Mouse (Mus musculus) left cerebral cortex, postnatal 36 days (tissue): ENCODE results near the gene Uqcr11. TPM values are rescaled to one million over a fixed set of nuclear protein-coding genes. Genes with fewer than 3 reads are reported as not detected.

Experiments used
- DNase-seq, 2 experiments: peaks; one replicate each; pipeline ENCODE4 v3.0.0; 2021 to 2022; ENCODE audit warnings: low spot score in 2 of 2, mixed read lengths in 1 of 2
- intact Hi-C: fragments of 180-260 bp; cut with DNase I; formaldehyde crosslinking; loops from one replicate; pipeline ENCODE4 v1.15.1; 2025
- total RNA-seq, 2 experiments: library from RNA; stranded (reverse); gene quantifications; 2 replicates each; pipeline ENCODE4 v1.2.3; 2021

Uqcr11 gene
- total RNA-seq, 2 experiments from 2014 or later: 411 to 444 TPM

GRCm38 (mm10) chr10:80385310-80385709 lies 21.3 kb downstream of the Uqcr11 start:
- DNase-seq: no peak
- intact Hi-C loops: no loop called here

DNA sequence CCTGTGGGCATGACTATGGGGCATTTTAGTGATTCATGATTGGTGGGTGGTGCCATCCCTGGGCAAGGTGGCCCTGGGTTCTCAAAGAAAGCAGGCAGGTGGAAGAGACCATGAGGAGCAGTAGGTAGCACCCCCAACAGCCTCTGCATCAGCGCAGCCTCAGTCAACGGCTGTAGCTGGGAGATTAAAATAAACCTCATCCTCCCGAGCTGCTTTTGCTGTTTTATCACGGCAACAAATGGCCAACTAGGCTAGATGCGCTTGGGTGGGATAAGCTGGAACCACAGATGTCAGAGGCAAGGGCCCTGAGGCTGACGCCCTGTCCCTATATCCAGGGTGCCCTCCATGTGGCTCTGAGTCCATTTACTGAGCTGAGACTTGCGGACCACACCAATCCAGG lies 21.9 kb downstream of the Uqcr11 start:
- intact Hi-C loops: no loop called here
- DNase-seq: no peak

DNA sequence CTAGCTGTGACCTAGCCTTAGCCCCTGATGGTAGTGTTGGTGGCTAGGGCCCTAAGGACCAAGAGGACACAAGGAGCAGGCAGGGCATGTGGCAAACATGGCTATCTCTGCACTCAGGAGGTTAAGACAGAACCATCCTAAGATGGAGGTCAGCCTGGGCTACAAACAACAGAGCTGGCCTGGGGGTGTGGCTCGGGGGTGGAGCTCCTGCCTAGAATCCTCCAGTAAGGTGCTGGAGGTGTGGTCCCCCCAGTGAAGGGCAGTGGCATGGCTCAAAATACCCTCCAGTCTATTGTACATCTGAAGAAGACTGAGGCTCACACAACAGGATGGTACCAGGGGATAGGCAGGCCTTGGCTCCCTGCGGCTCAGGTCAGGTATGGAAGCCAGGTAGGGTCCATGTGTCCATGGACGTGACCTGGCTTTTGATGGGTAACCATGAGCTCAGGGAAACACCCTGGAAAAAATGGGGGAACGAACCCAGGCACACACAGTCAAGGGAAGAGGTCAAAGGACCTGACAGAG lies 22.5 kb downstream of the Uqcr11 start:
- intact Hi-C loops: no loop called here
- no peak for DNase-seq

DNA sequence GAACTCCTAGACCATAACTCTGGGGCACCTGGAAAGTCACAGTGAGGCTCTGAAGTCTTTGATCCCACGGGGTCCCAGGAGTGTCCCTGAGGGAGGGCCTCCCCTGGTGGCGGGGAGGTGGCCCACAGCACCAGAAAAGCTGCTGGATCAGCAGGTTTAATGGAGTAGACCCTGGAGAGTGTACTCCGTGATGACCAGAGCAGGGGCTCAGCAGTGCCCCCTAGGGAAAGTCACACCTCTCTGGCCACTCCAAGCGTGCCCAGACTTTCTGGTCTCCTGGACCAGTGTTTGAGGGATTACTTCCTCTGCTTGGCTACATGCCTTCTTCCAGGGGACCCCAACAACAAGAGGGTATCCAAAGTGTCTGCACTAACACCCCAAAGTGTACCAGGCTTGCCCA lies 23.2 kb downstream of the Uqcr11 start:
- DNase-seq: no peak
- intact Hi-C loops: no loop called here

DNA sequence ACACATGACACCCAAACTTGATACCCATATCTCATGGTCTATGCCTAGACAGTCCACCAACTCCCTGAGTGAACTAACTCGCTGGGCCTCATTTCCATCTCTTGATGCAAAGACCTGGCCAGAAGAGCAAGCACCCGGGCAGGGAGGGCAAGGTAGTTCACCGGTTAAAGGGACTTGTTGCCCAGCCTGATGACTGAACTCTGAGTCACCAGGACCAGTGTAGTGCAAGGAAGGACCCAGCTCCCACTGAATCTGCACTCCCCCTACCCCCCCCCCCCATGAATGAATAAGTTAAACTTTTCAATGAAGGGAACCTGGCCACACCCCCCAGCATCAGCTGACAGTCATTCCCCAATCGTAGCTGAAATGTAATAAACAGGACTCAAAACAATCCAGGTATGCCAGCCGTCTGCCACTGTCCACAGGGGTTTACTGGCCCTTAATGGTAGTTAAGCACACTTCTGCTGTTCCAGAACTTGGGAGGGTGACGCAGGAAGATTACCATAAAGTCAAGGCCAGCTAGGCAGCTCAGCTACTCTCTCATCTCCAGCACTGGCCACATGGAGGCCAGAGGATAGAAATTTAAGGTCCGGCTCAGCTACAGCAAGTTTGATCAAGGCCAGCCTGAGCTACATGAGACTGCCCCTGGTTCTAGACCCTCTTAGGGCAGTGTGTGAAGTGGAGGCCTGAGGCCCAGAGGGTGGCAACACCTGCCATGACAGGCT lies 23.8 kb downstream of the Uqcr11 start:
- intact Hi-C loops: no loop called here
- DNase-seq: no peak

- intact Hi-C loops: loop anchor here (2.0 kb wide), 1 partner anchor 55 kb away; the partner anchor contains the start of gene Tcf3
- no peak for DNase-seq
Observed at GRCm38 (mm10) chr10:80377716-80378115, 28.9 kb downstream of the Uqcr11 start.

DNA sequence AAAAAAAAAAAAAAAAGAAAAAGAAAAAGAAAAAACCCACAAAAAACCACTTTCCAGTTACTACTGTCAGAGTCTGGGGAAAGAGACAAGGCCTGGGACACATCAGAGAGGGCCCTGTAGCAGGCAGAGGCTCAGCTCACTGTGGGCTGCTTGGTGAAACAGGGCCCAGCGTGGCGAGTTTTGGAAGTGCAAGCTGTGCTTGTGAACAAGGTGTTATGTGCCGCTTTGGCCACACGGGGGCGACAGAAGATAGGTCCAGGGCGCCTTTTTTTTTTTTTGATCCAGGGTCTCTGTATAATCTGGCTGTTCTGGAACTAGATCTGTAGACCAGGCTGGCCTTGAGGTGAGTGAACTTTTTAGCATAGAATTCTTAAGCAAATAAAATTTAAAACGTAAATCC lies 30.5 kb downstream of the Uqcr11 start:
- intact Hi-C loops: loop anchor here (2.0 kb wide), 1 partner anchor 57 kb away; the partner anchor contains the start of gene Tcf3
- DNase-seq: peak; percentile 81 to 86

DNA sequence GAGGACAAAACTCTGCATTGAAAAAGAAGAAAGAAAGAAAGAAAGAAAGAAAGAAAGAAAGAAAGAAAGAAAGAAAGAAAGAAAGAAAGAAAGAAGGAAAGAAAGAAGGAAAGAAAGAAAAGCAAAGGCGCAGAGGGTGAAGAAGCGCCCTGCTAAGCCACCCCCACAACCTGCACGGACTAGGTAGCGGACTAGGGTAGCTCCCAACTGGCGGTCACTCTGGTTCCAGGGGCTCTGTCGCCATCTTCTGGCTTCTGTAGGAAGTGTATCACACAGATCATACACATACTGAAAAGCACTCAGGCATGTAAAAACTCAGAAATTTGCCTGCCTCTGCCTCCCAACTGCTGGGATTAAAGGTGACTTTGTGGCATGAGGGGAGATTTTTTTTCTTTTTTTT lies 32.6 kb downstream of the Uqcr11 start:
- intact Hi-C loops: loop anchor here (2.0 kb wide), 1 partner anchor 33 kb away; no protein-coding TSS in a partner anchor
- peak in 1 of 2 experiments; percentile 57 for DNase-seq

- intact Hi-C loops: no loop called here
- peak; percentile 39 to 57 for DNase-seq
Observed at GRCm38 (mm10) chr10:80372706-80373105, 33.9 kb downstream of the Uqcr11 start.

DNA sequence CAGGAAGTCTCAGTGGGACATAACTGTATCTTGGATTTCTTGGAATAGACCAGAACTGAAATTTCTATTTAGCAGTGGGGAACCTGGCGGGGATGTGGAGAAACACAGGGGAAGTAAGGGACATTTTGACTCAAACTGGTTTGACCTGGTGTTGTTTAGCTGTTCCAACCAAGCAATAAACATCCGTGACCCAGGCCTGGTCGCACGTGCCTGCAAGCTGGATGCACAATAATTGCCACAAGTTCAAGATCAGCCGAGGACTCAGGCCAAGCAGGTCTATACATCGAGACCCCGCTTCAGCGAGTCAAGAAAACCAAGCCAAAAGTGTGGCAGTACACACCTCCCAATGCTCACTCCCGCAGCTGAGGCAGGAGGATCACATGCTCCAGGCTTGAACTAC lies 34.6 kb downstream of the Uqcr11 start:
- no peak for DNase-seq
- intact Hi-C loops: no loop called here

GRCm38 (mm10) chr10:80371411-80371966 lies 35.1 kb downstream of the Uqcr11 start:
- peak in 1 of 2 experiments; percentile 46 for DNase-seq
- intact Hi-C loops: no loop called here

- intact Hi-C loops: no loop called here
- no peak for DNase-seq
Observed at GRCm38 (mm10) chr10:80369995-80370747, 36.5 kb downstream of the Uqcr11 start.

- intact Hi-C loops: no loop called here
- no peak for DNase-seq
Observed at GRCm38 (mm10) chr10:80368392-80368791, 38.2 kb downstream of the Uqcr11 start.

DNA sequence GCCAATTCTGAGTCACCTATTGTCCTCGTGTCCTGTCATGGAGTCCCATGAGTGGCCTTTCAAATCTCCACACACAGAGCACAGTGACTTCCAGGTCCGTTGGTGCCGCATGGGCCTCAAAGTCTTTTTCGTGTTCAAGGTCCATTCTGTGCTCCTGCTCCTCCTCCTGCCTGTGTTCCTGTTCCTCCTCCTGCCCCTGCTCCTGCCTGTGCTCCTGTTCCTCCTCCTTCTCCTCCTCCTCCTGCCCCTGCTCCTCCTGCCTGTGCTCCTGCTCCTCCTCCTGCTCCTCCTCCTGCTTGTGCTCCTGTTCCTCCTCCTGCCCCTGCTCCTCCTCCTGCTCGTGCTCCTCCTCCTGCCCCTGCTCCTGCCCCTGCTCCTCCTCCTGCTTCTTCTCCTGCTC lies 38.7 kb downstream of the Uqcr11 start:
- DNase-seq: no peak
- intact Hi-C loops: no loop called here

DNA sequence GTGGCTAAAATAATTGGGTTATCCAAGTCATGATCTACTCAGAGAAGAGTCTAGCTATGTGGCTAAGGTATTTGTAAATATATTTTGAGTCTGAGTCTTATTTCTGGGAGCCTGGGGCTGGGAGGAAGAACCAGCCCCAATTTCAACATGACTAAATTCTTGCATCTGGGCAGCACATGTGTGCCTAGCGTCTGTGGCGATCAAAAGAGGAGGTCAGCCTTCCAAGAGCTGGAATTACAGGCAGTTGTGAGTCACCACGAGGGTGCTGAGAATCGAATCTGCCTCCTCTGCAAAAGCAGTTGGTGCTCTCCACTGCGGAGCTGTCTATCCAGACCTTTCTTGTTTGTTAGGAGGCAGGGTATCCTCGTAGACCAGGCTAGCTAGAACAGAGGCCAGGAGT lies 40.9 kb downstream of the Uqcr11 start:
- no peak for DNase-seq
- intact Hi-C loops: no loop called here

GRCm38 (mm10) chr10:80363734-80364133 lies 42.9 kb downstream of the Uqcr11 start:
- no peak for DNase-seq
- intact Hi-C loops: no loop called here

DNA sequence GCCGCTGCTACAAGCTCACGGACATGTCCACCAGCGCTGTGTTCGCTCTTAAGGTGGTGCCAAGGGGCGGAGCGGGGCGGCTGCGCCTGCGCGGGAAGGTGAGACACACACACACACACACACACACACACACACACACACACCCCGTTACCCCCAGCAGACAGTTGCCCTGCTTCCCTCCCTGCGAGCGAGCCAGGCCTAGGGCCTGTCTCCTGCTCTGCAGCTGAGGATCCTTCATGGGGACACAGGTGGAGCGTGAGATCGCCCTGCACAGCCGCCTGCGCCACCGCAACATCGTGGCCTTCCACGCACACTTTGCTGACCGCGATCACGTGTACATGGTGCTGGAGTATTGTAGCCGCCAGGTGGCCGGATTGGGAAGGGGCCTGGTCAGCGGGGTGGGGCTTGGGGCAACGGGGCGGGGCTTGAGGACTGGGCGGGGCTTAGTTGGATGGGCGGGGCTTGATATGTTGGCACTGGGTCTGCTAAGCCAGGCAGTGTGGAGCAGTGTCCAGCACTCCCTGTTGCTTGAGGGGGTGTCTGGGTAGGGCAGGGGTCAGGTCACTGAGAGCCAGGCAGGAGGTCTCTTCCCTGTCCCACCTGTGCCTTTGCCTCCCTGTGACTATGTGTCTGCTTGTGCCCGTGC lies 48.5 kb downstream of the Uqcr11 start:
- no peak for DNase-seq
- intact Hi-C loops: no loop called here

- intact Hi-C loops: no loop called here
- DNase-seq: peak in 1 of 2 experiments; percentile 42
Observed at GRCm38 (mm10) chr10:80357336-80357735, 49.3 kb downstream of the Uqcr11 start.

DNA sequence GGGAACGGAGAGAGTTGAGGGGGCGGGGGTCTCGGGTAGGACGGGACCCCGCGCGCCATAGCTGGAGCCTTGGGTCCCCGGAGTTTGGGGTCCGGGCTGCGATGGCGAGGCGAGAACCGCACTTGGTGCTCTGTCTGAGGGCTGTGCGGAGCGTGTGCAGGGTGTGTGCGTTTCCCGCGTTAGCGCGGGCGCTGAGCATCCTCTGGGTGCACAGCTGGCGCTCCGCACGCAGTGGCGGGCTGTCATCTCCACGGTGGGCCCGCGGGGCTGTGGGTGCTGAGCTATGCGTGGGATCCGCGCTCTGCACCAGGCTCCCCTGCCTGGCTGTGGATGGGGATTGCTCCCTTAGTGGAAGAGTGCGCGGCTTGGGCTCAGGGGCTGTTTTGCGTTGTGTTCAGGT lies 49.9 kb downstream of the Uqcr11 start:
- intact Hi-C loops: no loop called here
- no peak for DNase-seq
